Mouse (Mus musculus): ENCODE data around the gene Gm49318. TPM values are rescaled to one million over a fixed set of nuclear protein-coding genes. Genes with fewer than 3 reads are reported as not detected.

Gene Gm49318
- polyA plus RNA-seq, 1 experiment from 2014 or later: not detected

- no peak overlapping the region for H3K27ac ChIP-seq (replicated peaks)
- H3K4me2 ChIP-seq: no peak overlapping the region
- no peaks in the 10 kb centered on the region for H3K9me3 ChIP-seq
- 83% methylated on average over 5 of the region's 5 CpGs for WGBS
- peaks cover 60% of the 10 kb centered on the region for H3K36me3 ChIP-seq
- H3K4me3 ChIP-seq: no peak overlapping the region
- no peaks in the 10 kb centered on the region for H3K27me3 ChIP-seq (replicated peaks)
- H3K4me1 ChIP-seq: peaks cover 11% of the 10 kb centered on the region
- no peak overlapping the region for H3K9ac ChIP-seq
- ATAC-seq (ENCODE audit: extremely low read depth, insufficient number of reproducible peaks, low FRiP score, low TSS enrichment): no peak
Observed at GRCm38 (mm10) chr9:22067195-22067594, 3.9 kb downstream of the Gm49318 start.

- Histone ChIP-seq H3K4me3 (no peak overlapping the region), H3K27me3 (replicated peaks) (no peaks in the 10 kb centered on the region), H3K9ac (no peak overlapping the region), H3K36me3 (peaks cover 66% of the 10 kb centered on the region), H3K4me2 (no peak overlapping the region), H3K9me3 (no peaks in the 10 kb centered on the region), H3K4me1 (peaks cover 11% of the 10 kb centered on the region), H3K27ac (replicated peaks) (no peak overlapping the region)
- WGBS: 67% methylated on average over 3 of the region's 3 CpGs
- ATAC-seq (ENCODE audit: extremely low read depth, insufficient number of reproducible peaks, low FRiP score, low TSS enrichment): no peak
Observed at GRCm38 (mm10) chr9:22066433-22066832, 4.6 kb downstream of the Gm49318 start.

GRCm38 (mm10) chr9:22065642-22066041, 5.4 kb downstream of the Gm49318 start:
- 94% methylated on average over 11 of the region's 11 CpGs for WGBS
- Histone ChIP-seq H3K4me2 (no peak overlapping the region), H3K4me1 (peaks cover 11% of the 10 kb centered on the region), H3K27ac (replicated peaks) (no peak overlapping the region), H3K27me3 (replicated peaks) (no peaks in the 10 kb centered on the region), H3K4me3 (no peak overlapping the region), H3K36me3 (peaks cover 74% of the 10 kb centered on the region), H3K9ac (no peak overlapping the region), H3K9me3 (no peaks in the 10 kb centered on the region)
- ATAC-seq (ENCODE audit: extremely low read depth, insufficient number of reproducible peaks, low FRiP score, low TSS enrichment): no peak

GRCm38 (mm10) chr9:22064341-22064740, 6.7 kb downstream of the Gm49318 start:
- ATAC-seq (ENCODE audit: extremely low read depth, insufficient number of reproducible peaks, low FRiP score, low TSS enrichment): no peak
- peaks cover 82% of the 10 kb centered on the region for H3K36me3 ChIP-seq
- H3K27ac ChIP-seq (replicated peaks): no peak overlapping the region
- no peaks in the 10 kb centered on the region for H3K9me3 ChIP-seq
- H3K9ac ChIP-seq: no peak overlapping the region
- no peaks in the 10 kb centered on the region for H3K27me3 ChIP-seq (replicated peaks)
- whole genome bisulfite sequencing: 94% methylated on average over 3 of the region's 3 CpGs
- no peaks in the 10 kb centered on the region for H3K4me1 ChIP-seq
- no peak overlapping the region for H3K4me3 ChIP-seq
- H3K4me2 ChIP-seq: no peak overlapping the region

GRCm38 (mm10) chr9:22061339-22061738, 9.7 kb downstream of the Gm49318 start:
- H3K4me1 ChIP-seq: no peaks in the 10 kb centered on the region
- H3K4me3 ChIP-seq: no peak overlapping the region
- 63% methylated on average over 2 of the region's 2 CpGs for WGBS
- no peaks in the 10 kb centered on the region for H3K9me3 ChIP-seq
- ATAC-seq (ENCODE audit: extremely low read depth, insufficient number of reproducible peaks, low FRiP score, low TSS enrichment): no peak
- no peak overlapping the region for H3K9ac ChIP-seq
- H3K4me2 ChIP-seq: no peak overlapping the region
- no peak overlapping the region for H3K27ac ChIP-seq (replicated peaks)
- H3K27me3 ChIP-seq (replicated peaks): peaks cover 6% of the 10 kb centered on the region
- peaks cover 91% of the 10 kb centered on the region for H3K36me3 ChIP-seq

- Histone ChIP-seq H3K4me2 (no peak overlapping the region), H3K27ac (replicated peaks) (no peak overlapping the region), H3K9ac (no peak overlapping the region), H3K9me3 (no peaks in the 10 kb centered on the region), H3K27me3 (replicated peaks) (peaks cover 38% of the 10 kb centered on the region), H3K4me3 (no peak overlapping the region), H3K36me3 (peaks cover 60% of the 10 kb centered on the region), H3K4me1 (peaks cover 7% of the 10 kb centered on the region)
- WGBS: 81% methylated on average over 9 of the region's 9 CpGs
- no peak for ATAC-seq (ENCODE audit: extremely low read depth, insufficient number of reproducible peaks, low FRiP score, low TSS enrichment)
Observed at GRCm38 (mm10) chr9:22058011-22058424, 13.0 kb downstream of the Gm49318 start.

- H3K4me2 ChIP-seq: no peak overlapping the region
- peaks cover 51% of the 10 kb centered on the region for H3K36me3 ChIP-seq
- H3K4me1 ChIP-seq: peaks cover 7% of the 10 kb centered on the region
- no peak for ATAC-seq (ENCODE audit: extremely low read depth, insufficient number of reproducible peaks, low FRiP score, low TSS enrichment)
- no peak overlapping the region for H3K9ac ChIP-seq
- no peak overlapping the region for H3K27ac ChIP-seq (replicated peaks)
- H3K9me3 ChIP-seq: no peaks in the 10 kb centered on the region
- peaks cover 47% of the 10 kb centered on the region for H3K27me3 ChIP-seq (replicated peaks)
- no peak overlapping the region for H3K4me3 ChIP-seq
- 87% methylated on average over 9 of the region's 9 CpGs for WGBS
Observed at GRCm38 (mm10) chr9:22057031-22057517, 14.0 kb downstream of the Gm49318 start.

GRCm38 (mm10) chr9:22056303-22056910, 14.7 kb downstream of the Gm49318 start:
- Histone ChIP-seq H3K4me2 (no peak overlapping the region), H3K27ac (replicated peaks) (no peak overlapping the region), H3K4me1 (peaks cover 14% of the 10 kb centered on the region), H3K4me3 (no peak overlapping the region), H3K27me3 (replicated peaks) (peaks cover 54% of the 10 kb centered on the region), H3K36me3 (peaks cover 44% of the 10 kb centered on the region), H3K9ac (no peak overlapping the region), H3K9me3 (no peaks in the 10 kb centered on the region)
- 69% methylated on average over 9 of the region's 9 CpGs for WGBS
- no peak for ATAC-seq (ENCODE audit: extremely low read depth, insufficient number of reproducible peaks, low FRiP score, low TSS enrichment)

- Histone ChIP-seq H3K36me3 (peaks cover 37% of the 10 kb centered on the region), H3K9me3 (no peaks in the 10 kb centered on the region), H3K4me2 (no peak overlapping the region), H3K27me3 (replicated peaks) (peaks cover 61% of the 10 kb centered on the region), H3K4me3 (no peak overlapping the region), H3K27ac (replicated peaks) (no peak overlapping the region), H3K9ac (no peak overlapping the region), H3K4me1 (peaks cover 21% of the 10 kb centered on the region)
- no peak for ATAC-seq (ENCODE audit: extremely low read depth, insufficient number of reproducible peaks, low FRiP score, low TSS enrichment)
- WGBS: 34% methylated on average over 29 of the region's 29 CpGs
Observed at GRCm38 (mm10) chr9:22055713-22056112, 15.3 kb downstream of the Gm49318 start.

- Histone ChIP-seq H3K9me3 (no peaks in the 10 kb centered on the region), H3K9ac (no peak overlapping the region), H3K36me3 (peaks cover 30% of the 10 kb centered on the region), H3K27me3 (replicated peaks) (peaks cover 72% of the 10 kb centered on the region), H3K4me2 (peak overlapping the region; percentile 45), H3K4me1 (peaks cover 32% of the 10 kb centered on the region), H3K27ac (replicated peaks) (no peak overlapping the region), H3K4me3 (peak overlapping the region; percentile 17)
- ATAC-seq (ENCODE audit: extremely low read depth, insufficient number of reproducible peaks, low FRiP score, low TSS enrichment): no peak
- WGBS: 3% methylated on average over 32 of the region's 32 CpGs
Observed at GRCm38 (mm10) chr9:22054411-22055076, 16.5 kb downstream of the Gm49318 start.

GRCm38 (mm10) chr9:22053657-22054056, 17.4 kb downstream of the Gm49318 start:
- H3K9ac ChIP-seq: no peak overlapping the region
- H3K27me3 ChIP-seq (replicated peaks): peaks cover 81% of the 10 kb centered on the region
- no peak for ATAC-seq (ENCODE audit: extremely low read depth, insufficient number of reproducible peaks, low FRiP score, low TSS enrichment)
- H3K36me3 ChIP-seq: peaks cover 21% of the 10 kb centered on the region
- H3K4me3 ChIP-seq: no peak overlapping the region
- no peak overlapping the region for H3K27ac ChIP-seq (replicated peaks)
- no peak overlapping the region for H3K4me2 ChIP-seq
- H3K9me3 ChIP-seq: no peaks in the 10 kb centered on the region
- peaks cover 32% of the 10 kb centered on the region for H3K4me1 ChIP-seq
- 17% methylated on average over 6 of the region's 7 CpGs for whole genome bisulfite sequencing

- ATAC-seq (ENCODE audit: extremely low read depth, insufficient number of reproducible peaks, low FRiP score, low TSS enrichment): no peak
- no peak within 1 kb of the TSS for H3K27ac ChIP-seq (replicated peaks)
- H3K27me3 ChIP-seq (replicated peaks): peaks cover 89% of the 10 kb centered on the region
- peak within 1 kb of the TSS; percentile 50 for H3K4me3 ChIP-seq
- peak within 1 kb of the TSS; percentile 69 for H3K4me2 ChIP-seq
- no peaks in the 10 kb centered on the region for H3K9me3 ChIP-seq
- H3K4me1 ChIP-seq: peaks cover 32% of the 10 kb centered on the region
- H3K9ac ChIP-seq: peak within 1 kb of the TSS; percentile 57; the same call in 1 of the 2 replicates
- peaks cover 3% of the 10 kb centered on the region; the same call in 1 of the 2 replicates for H3K36me3 ChIP-seq
- 2% methylated on average over 27 of the region's 28 CpGs for WGBS
Observed at GRCm38 (mm10) chr9:22051958-22052254, 19.2 kb downstream of the Gm49318 start, which contains the start of gene Elavl3. TSS of gene Elavl3 (minus strand) at chr9:22052023.
